Mouse (Mus musculus) intestine, embryonic 14.5 days (tissue): ENCODE results near the gene Rwdd2a. TPM values are rescaled to one million over a fixed set of nuclear protein-coding genes. Genes with fewer than 3 reads are reported as not detected.
A peak's percentile ranks its signal among the peaks of the same experiment; 100 is the strongest.

Experiments
- ATAC-seq: fragments of 200-750 bp; cut with Nextera tagmentation; replicated peaks from 2 replicates; pipeline ENCODE4 v1.8.0; 2017; ENCODE audit warnings: low read depth, moderate number of reproducible peaks, moderate TSS enrichment, moderate library complexity; ENCODE audit not compliant: low FRiP score, low TSS enrichment
- DNase-seq: peaks from one replicate; pipeline ENCODE4 v3.0.0-alpha.2; 2018; ENCODE audit warnings: low spot score
- H3K27ac ChIP-seq: fragments of 300-500 bp; sonication (generic); 2 replicates; pipeline ENCODE4 v1.5.1; 2014; ENCODE audit warnings: low read depth, mild to moderate bottlenecking, control low read depth
- H3K27me3 ChIP-seq: fragments of 300-500 bp; sonication (generic); replicated peaks from 2 replicates; pipeline ENCODE4 v1.6.1; 2014; ENCODE audit warnings: low read length, control low read depth; ENCODE audit not compliant: control insufficient read depth, insufficient read depth
- H3K36me3 ChIP-seq: fragments of 300-500 bp; sonication (generic); 2 replicates; pipeline ENCODE4 v1.6.1; 2014; ENCODE audit warnings: low read length, control low read depth; ENCODE audit not compliant: control insufficient read depth, insufficient read depth
- H3K4me1 ChIP-seq: fragments of 300-500 bp; sonication (generic); replicated peaks from 2 replicates; pipeline ENCODE4 v1.6.1; 2014; ENCODE audit warnings: low read length, control low read depth, mixed read lengths; ENCODE audit not compliant: control insufficient read depth, insufficient read depth
- H3K4me2 ChIP-seq: fragments of 300-500 bp; sonication (generic); 2 replicates; pipeline ENCODE4 v1.6.1; 2014; ENCODE audit warnings: low read length
- H3K4me3 ChIP-seq: fragments of 300-500 bp; sonication (generic); 2 replicates; pipeline ENCODE4 v1.5.1; 2014; ENCODE audit warnings: low read depth, low read length, control low read depth, mixed read lengths
- H3K9ac ChIP-seq: fragments of 300-500 bp; sonication (generic); 2 replicates; pipeline ENCODE4 v1.6.1; 2014; ENCODE audit warnings: mild to moderate bottlenecking, low read length
- H3K9me3 ChIP-seq: fragments of 300-500 bp; sonication (generic); 2 replicates; pipeline ENCODE4 v1.6.1; 2016; ENCODE audit warnings: low read length, control low read depth; ENCODE audit not compliant: control insufficient read depth
- WGBS: fragments of 180-500 bp; shearing (Covaris S2); extraction: QIAGEN DNeasy Blood & Tissue Kit; methylation state at CpG from one replicate; pipeline ENCODE4 v1.1.7; 2014; 5-methylcytosine and 5-hydroxymethylcytosine counted together
- polyA plus RNA-seq: library from polyadenylated mRNA; unstranded; fragments of >200 nt; fragmentation: Nextera tagmentation; extraction: Ambion mirVana; gene quantifications from 2 replicates; pipeline ENCODE4 v1.2.1, GENCODE M21; 2014

Rwdd2a gene
- polyA plus RNA-seq, 1 experiment from 2014 or later = 4.2 TPM

DNA sequence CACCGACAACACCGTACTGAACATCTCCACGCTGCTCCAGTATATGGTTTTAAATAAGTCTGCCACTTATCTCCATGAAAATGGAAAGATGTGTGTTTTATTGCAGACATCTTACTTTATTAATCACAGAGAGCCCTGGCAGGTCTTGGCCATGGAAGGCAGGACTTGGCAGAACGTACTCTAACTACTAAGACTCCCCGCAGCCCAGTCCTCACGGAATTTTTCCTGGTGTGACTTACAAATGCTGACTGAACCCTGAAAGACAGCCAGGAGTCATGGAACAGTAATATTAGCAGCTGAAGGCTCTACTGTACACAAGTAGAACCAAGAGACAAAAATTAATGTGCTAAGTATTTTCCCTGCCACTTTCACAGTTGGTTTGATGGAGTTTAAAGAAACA is 34.0 kb downstream of the Rwdd2a start:
- DNase-seq = peak; percentile 34
- no peaks in the 10 kb centered on the region for H3K9me3 ChIP-seq

DNA sequence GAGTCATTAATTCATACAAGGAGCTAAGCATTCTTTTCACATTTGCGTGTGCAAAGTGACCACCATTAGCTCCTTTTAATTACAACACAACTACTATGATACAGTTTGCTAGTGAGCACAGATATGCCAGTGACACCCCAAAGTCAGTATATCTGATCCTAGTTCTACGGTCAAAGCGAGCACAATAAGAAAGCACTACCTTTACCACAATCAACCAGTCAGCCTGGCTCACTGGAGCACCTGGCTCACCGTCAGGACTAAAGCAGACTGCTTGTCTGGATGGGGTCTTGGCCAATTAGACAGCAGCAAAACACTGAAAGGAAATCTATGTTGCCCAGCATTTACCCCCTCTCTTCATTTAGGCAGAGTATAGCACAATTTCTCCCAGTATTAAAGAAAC is 40.3 kb downstream of the Rwdd2a start:
- H3K4me3 ChIP-seq = no peak overlapping the region
- H3K9ac ChIP-seq = no peak overlapping the region
- ATAC-seq (no peak), DNase-seq (no peak)
- no peaks in the 10 kb centered on the region for H3K36me3 ChIP-seq
- WGBS = 95% methylated on average over 4 of the region's 4 CpGs
- no peaks in the 10 kb centered on the region for H3K9me3 ChIP-seq
- H3K4me1 ChIP-seq = no peaks in the 10 kb centered on the region
- no peaks in the 10 kb centered on the region for H3K27me3 ChIP-seq
- H3K4me2 ChIP-seq = no peak overlapping the region
- no peak overlapping the region for H3K27ac ChIP-seq

More for the DNA sequence above, 34.0 kb downstream of the Rwdd2a start:
- H3K4me1 ChIP-seq = no peaks in the 10 kb centered on the region
- ATAC-seq = no peak
- no peak overlapping the region for H3K4me3 ChIP-seq
- 67% methylated on average over 6 of the region's 6 CpGs for WGBS
- H3K36me3 ChIP-seq = no peaks in the 10 kb centered on the region
- no peak overlapping the region for H3K27ac ChIP-seq
- H3K4me2 ChIP-seq = no peak overlapping the region
- H3K9ac ChIP-seq = no peak overlapping the region
- H3K27me3 ChIP-seq = no peaks in the 10 kb centered on the region

- no peaks in the 10 kb centered on the region for H3K27me3 ChIP-seq
- H3K4me2 ChIP-seq = no peak overlapping the region
- no peak overlapping the region for H3K27ac ChIP-seq
- no peaks in the 10 kb centered on the region for H3K4me1 ChIP-seq
- H3K9ac ChIP-seq = no peak overlapping the region
- DNase-seq = no peak
- H3K4me3 ChIP-seq = no peak overlapping the region
- no peaks in the 10 kb centered on the region for H3K9me3 ChIP-seq
- no peaks in the 10 kb centered on the region for H3K36me3 ChIP-seq
- WGBS = 75% methylated on average over 1 of the region's 1 CpGs
- no peak for ATAC-seq
Measured at GRCm38 (mm10) chr9:86615765-86616164, 44.0 kb downstream of the Rwdd2a start.

DNA sequence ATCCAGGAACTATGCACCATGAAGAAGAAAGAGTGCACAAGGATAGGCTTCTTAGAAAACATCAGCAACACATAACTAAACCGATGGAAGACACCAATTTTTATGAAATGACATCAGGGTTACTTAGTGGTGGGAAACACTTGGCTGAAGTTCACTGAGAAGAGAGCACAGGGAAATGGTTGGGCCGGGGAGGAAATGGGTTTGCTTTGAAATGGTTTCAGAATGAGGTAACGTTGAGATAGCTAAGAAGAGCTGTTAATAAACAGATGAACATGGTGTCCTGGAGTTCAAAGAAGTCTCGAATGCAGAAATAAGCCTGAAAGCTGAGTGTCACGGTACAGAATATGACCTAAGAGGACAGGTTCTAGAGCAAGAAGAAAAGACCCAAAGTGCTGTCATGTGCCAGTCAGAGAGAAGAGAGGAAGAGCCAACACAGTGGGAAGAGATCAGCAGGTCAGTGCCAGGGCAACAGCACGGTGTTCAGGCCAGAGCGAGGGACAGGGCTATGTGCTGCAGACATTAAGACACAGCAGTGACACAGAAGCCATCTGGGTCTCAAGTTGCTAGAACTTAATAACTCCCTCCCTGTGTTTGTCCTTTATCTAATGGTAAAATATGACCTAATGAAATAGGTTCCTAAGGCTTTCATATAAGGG is 46.2 kb downstream of the Rwdd2a start:
- Histone ChIP-seq H3K27ac (no peak overlapping the region), H3K36me3 (no peaks in the 10 kb centered on the region), H3K9me3 (no peaks in the 10 kb centered on the region), H3K9ac (no peak overlapping the region), H3K4me1 (no peaks in the 10 kb centered on the region), H3K4me2 (no peak overlapping the region), H3K4me3 (no peak overlapping the region), H3K27me3 (no peaks in the 10 kb centered on the region)
- no peak for ATAC-seq
- no peak for DNase-seq
- 64% methylated on average over 7 of the region's 7 CpGs for WGBS

GRCm38 (mm10) chr9:86619341-86620139 is 47.7 kb downstream of the Rwdd2a start:
- H3K27me3 ChIP-seq = no peaks in the 10 kb centered on the region
- no peak for DNase-seq
- no peaks in the 10 kb centered on the region for H3K9me3 ChIP-seq
- H3K27ac ChIP-seq = no peak overlapping the region
- no peaks in the 10 kb centered on the region for H3K36me3 ChIP-seq
- no peak overlapping the region for H3K4me3 ChIP-seq
- no peak overlapping the region for H3K4me2 ChIP-seq
- ATAC-seq = no peak
- 84% methylated on average over 10 of the region's 10 CpGs for WGBS
- no peak overlapping the region for H3K9ac ChIP-seq
- no peaks in the 10 kb centered on the region for H3K4me1 ChIP-seq

GRCm38 (mm10) chr9:86622062-86622461 is 50.3 kb downstream of the Rwdd2a start:
- WGBS = 79% methylated on average over 2 of the region's 2 CpGs
- Histone ChIP-seq H3K36me3 (no peaks in the 10 kb centered on the region), H3K4me3 (no peak overlapping the region), H3K4me2 (no peak overlapping the region), H3K9me3 (no peaks in the 10 kb centered on the region), H3K4me1 (no peaks in the 10 kb centered on the region; the same call in 1 of the 2 replicates), H3K27me3 (no peaks in the 10 kb centered on the region), H3K27ac (no peak overlapping the region), H3K9ac (no peak overlapping the region)
- no peak for DNase-seq
- no peak for ATAC-seq

DNA sequence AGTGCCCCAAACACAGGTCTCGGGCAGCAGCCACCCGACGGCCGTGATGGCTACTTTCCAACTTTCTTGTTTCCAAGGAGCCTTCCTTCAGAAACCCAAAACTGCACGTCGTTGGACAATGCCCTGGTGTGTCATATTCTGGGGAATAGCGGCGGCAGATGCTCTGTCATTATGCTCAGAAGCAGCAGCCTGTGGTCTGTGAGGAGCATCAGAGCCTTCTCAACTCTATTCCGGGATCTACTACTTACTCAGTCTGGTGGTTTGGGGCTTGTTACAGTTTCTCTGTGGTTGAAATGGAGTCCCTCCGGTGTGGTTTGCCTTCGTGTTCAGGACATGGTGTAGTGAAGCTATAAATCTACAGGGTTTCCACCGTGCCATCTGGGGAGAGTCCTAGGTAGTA is 52.2 kb downstream of the Rwdd2a start:
- Histone ChIP-seq H3K4me3 (no peak overlapping the region), H3K9me3 (no peaks in the 10 kb centered on the region), H3K27ac (no peak overlapping the region), H3K4me1 (no peaks in the 10 kb centered on the region; the same call in 1 of the 2 replicates), H3K4me2 (no peak overlapping the region), H3K9ac (no peak overlapping the region), H3K36me3 (no peaks in the 10 kb centered on the region), H3K27me3 (no peaks in the 10 kb centered on the region)
- ATAC-seq (no peak), DNase-seq (no peak)
- 87% methylated on average over 12 of the region's 12 CpGs for WGBS
